Mouse (Mus musculus): ENCODE data around the gene Pcgf2.

DNA sequence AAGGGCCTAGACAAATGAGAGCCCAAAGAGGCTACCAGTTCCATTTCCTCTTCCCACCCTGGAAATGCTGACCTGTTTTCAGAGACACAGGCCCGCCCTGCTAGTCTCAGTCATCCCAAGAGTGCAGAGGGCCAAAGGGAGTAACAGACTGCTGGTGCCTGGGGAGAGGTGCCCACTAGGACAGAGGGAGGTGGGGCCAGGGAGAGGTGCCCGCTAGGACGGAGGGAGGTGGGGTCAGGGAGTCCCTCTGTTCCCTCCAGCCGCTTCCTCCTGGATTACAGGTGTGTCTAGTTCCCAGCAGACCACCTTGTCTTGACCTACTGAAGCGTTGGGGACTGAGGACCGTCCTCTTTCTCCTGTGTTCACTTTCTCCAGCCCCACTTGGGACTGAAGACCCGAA lies 15.5 kb downstream of the Pcgf2 start:
- no peak for TF ChIP-seq USF1 (IDR thresholded peaks at IDR 0.05; ENCODE audit: low read depth)
- no peak for TF ChIP-seq TCF12 (IDR thresholded peaks at IDR 0.05; ENCODE audit: insufficient read depth, poor library complexity, severe bottlenecking)
- no peak for TF ChIP-seq POLR2A (IDR thresholded peaks at IDR 0.05; ENCODE audit: insufficient read length, low read depth)
- TF ChIP-seq MAX (IDR thresholded peaks at IDR 0.05; ENCODE audit: low read depth) = no peak
- TF ChIP-seq POLR2AphosphoS2 (IDR thresholded peaks at IDR 0.05; ENCODE audit: insufficient read length, low read depth) = peak; percentile 72
- no peak for TF ChIP-seq TCF3 (IDR thresholded peaks at IDR 0.05; ENCODE audit: insufficient read length, low read depth)
- no peak for TF ChIP-seq MYOD1 (IDR thresholded peaks at IDR 0.05; ENCODE audit: control insufficient read depth in 1 of 3, insufficient read length in 2 of 3, low read depth in 2 of 3)
- TF ChIP-seq CEBPB (IDR thresholded peaks at IDR 0.05; ENCODE audit: insufficient read depth, poor library complexity, severe bottlenecking) = no peak
- no peak for TF ChIP-seq MYOG (IDR thresholded peaks at IDR 0.05; ENCODE audit: control insufficient read depth in 1 of 3, insufficient read depth in 1 of 3, insufficient read length in 2 of 3, low read depth in 2 of 3)

Measured in myocyte (in vitro differentiated cells).